Mouse (Mus musculus): ENCODE results near the gene Depdc1a. TPM values are rescaled to one million over a fixed set of nuclear protein-coding genes. Genes with fewer than 3 reads are reported as not detected.

Depdc1a gene
- total RNA-seq (2023) = 1 to 10 TPM in 1 of 2 experiments, under 1 TPM in 1; 0.67 to 1.0 TPM

DNA sequence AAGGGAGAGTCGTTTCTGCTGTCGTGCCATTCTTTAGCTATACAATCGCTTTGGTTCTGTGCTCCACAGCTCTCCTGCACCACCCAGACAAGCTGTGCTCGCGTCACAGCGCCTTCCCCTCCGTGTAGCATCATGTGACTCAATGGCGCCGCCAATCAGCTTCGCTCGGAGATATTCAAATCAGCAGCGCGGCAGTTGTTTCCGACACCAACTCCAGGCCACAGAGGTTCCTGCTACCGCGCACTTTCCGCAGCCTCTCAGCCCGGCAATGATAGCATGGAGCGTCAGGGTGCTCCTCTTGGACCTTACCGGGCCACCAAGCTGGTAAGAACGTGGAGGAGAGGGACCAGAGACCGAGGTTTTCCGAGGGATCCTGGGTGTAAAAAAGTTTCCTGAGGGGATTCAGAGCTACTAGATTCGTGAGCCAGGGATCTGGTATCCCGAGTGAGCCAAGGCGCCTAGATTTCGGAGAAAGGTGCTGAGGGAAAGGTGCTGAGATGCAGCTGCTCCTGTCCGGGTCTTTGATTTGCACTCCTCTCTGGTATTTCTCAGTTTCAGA is at the start of gene Depdc1a:
TSS of gene Depdc1a (plus strand) at position 191 of the 559 bp plus-strand sequence.

Other genes with a start within 250 kb of the Depdc1a start
- gene Rpe65, start 103.7 kb downstream of the Depdc1a start, total RNA-seq (2023) = not detected

All from B cell, adult 67 days (primary cell).